Mouse (Mus musculus): Measurements from ENCODE around the gene Siva1. TPM values are rescaled to one million over a fixed set of nuclear protein-coding genes. Genes with fewer than 3 reads are reported as not detected.

The Siva1 gene
- total RNA-seq, 2 experiments from 2014 or later: 17.8 to 23.0 TPM

GRCm38 (mm10) chr12:112673576-112674091 lies 29.2 kb downstream of the Siva1 start:
- DNase-seq (ENCODE audit: low spot score in 2 of 2): peak; percentile 51 to 66
- intact Hi-C loops (cut with DNase I): no loop called here

- peak; percentile 56 to 58 for DNase-seq (ENCODE audit: low spot score in 2 of 2)
- intact Hi-C loops (cut with DNase I): loop anchor here (1.0 kb wide), 1 partner anchor 21 kb away; no protein-coding TSS in a partner anchor
Observed at GRCm38 (mm10) chr12:112674132-112675011, 29.9 kb downstream of the Siva1 start, which contains the start of gene Akt1. TSS of gene Akt1 (minus strand) at chr12:112674884.

- intact Hi-C loops (cut with DNase I): loop anchor here (1.0 kb wide), 1 partner anchor 22 kb away; no protein-coding TSS in a partner anchor
- peak; percentile 65 to 71 for DNase-seq (ENCODE audit: low spot score in 2 of 2)
Observed at GRCm38 (mm10) chr12:112675245-112676035, 31.0 kb downstream of the Siva1 start.

- no peak for DNase-seq (ENCODE audit: low spot score in 2 of 2)
- intact Hi-C loops (cut with DNase I): no loop called here
Observed at GRCm38 (mm10) chr12:112677076-112677475, 32.6 kb downstream of the Siva1 start.

GRCm38 (mm10) chr12:112677943-112678554 lies 33.6 kb downstream of the Siva1 start:
- intact Hi-C loops (cut with DNase I): no loop called here
- no peak for DNase-seq (ENCODE audit: low spot score in 2 of 2)

- intact Hi-C loops (cut with DNase I): no loop called here
- no peak for DNase-seq (ENCODE audit: low spot score in 2 of 2)
Observed at GRCm38 (mm10) chr12:112678555-112679026, 34.1 kb downstream of the Siva1 start, which contains the start of gene Zbtb42. TSS of gene Zbtb42 (plus strand) at chr12:112678828.

GRCm38 (mm10) chr12:112679027-112679996 lies 34.8 kb downstream of the Siva1 start:
- intact Hi-C loops (cut with DNase I): no loop called here
- no peak for DNase-seq (ENCODE audit: low spot score in 2 of 2)

- intact Hi-C loops (cut with DNase I): no loop called here
- peak; percentile 29 to 32 for DNase-seq (ENCODE audit: low spot score in 2 of 2)
Observed at GRCm38 (mm10) chr12:112683351-112683750, 38.9 kb downstream of the Siva1 start.

- intact Hi-C loops (cut with DNase I): no loop called here
- DNase-seq (ENCODE audit: low spot score in 2 of 2): no peak
Observed at GRCm38 (mm10) chr12:112688458-112688857, 44.0 kb downstream of the Siva1 start.

- peak; percentile 94 to 97 for DNase-seq (ENCODE audit: low spot score in 2 of 2)
Observed at GRCm38 (mm10) chr12:112693185-112694126, 49.0 kb downstream of the Siva1 start.

GRCm38 (mm10) chr12:112694127-112694475 lies 49.6 kb downstream of the Siva1 start:
- intact Hi-C loops (cut with DNase I): no loop called here
- DNase-seq (ENCODE audit: low spot score in 2 of 2): peak in 1 of 2 experiments; percentile 30

More at GRCm38 (mm10) chr12:112693185-112694126, 49.0 kb downstream of the Siva1 start:
- intact Hi-C loops (cut with DNase I): no loop called here

- intact Hi-C loops (cut with DNase I): no loop called here
- DNase-seq (ENCODE audit: low spot score in 2 of 2): no peak
Observed at GRCm38 (mm10) chr12:112696806-112697425, 52.4 kb downstream of the Siva1 start.

Small RNAs within 50 kb of the gene (microRNA-seq; reads per million reads assigned to microRNA genes)
- gene Mir6939: not detected

Other genes with a start within 250 kb of the Siva1 start
- under 1 TPM in 1 of 2 experiments, not detected in 1; 0.22 TPM for gene A530016L24Rik, start 155.2 kb upstream of the Siva1 start, total RNA-seq (2021)
- 100 to 1,000 TPM; 120 to 140 TPM for gene Tmem179, start 127.9 kb upstream of the Siva1 start, total RNA-seq (2021)
- gene Inf2, start 55.9 kb upstream of the Siva1 start, total RNA-seq (2021): 100 to 1,000 TPM; 128 to 143 TPM
- gene Adssl1, start 24.6 kb upstream of the Siva1 start, total RNA-seq (2021): 10 to 100 TPM; 14.3 to 25.8 TPM
- 100 to 1,000 TPM; 143 to 162 TPM for gene Akt1, start 30.2 kb downstream of the Siva1 start, total RNA-seq (2021)
- gene Zbtb42, start 34.1 kb downstream of the Siva1 start, total RNA-seq (2021): under 1 TPM; 0.70 to 0.81 TPM
- 100 to 1,000 TPM; 258 to 267 TPM for gene Cep170b, start 75.8 kb downstream of the Siva1 start, total RNA-seq (2021)
- gene Pld4, start 116.0 kb downstream of the Siva1 start, total RNA-seq (2021): 10 to 100 TPM in 1 of 2 experiments, 1 to 10 TPM in 1; 9.3 to 10.3 TPM
- gene Ahnak2, start 158.0 kb downstream of the Siva1 start, total RNA-seq (2021): 1 to 10 TPM; 6.1 to 6.8 TPM
- gene Clba1, start 164.3 kb downstream of the Siva1 start, total RNA-seq (2021): 10 to 100 TPM; 17.4 to 22.1 TPM
- 10 to 100 TPM in 1 of 2 experiments, 1 to 10 TPM in 1; 9.2 to 10.9 TPM for gene Cdca4, start 184.7 kb downstream of the Siva1 start, total RNA-seq (2021)
- not detected for gene Gpr132, start 223.5 kb downstream of the Siva1 start, total RNA-seq (2021)

Measured in left cerebral cortex, postnatal 36 days (tissue).